Mouse (Mus musculus) forebrain, embryonic 15.5 days (tissue): ENCODE measurements around the gene Gm36245. TPM values are rescaled to one million over a fixed set of nuclear protein-coding genes. Genes with fewer than 3 reads are reported as not detected.

Experiments
- ATAC-seq: fragments of 200-750 bp; cut with Nextera tagmentation; replicated peaks from 2 replicates; pipeline ENCODE4 v1.8.0; 2017; ENCODE audit warnings: mild to moderate bottlenecking, moderate TSS enrichment, moderate library complexity
- H3K27ac ChIP-seq: fragments of 300-500 bp; sonication (generic); replicated peaks from 2 replicates; pipeline ENCODE4 v1.5.1; 2015; ENCODE audit warnings: mild to moderate bottlenecking, inconsistent platforms
- H3K27me3 ChIP-seq: fragments of 300-500 bp; sonication (generic); 2 replicates; pipeline ENCODE4 v1.6.1; 2015; ENCODE audit warnings: inconsistent platforms
- H3K36me3 ChIP-seq: fragments of 300-500 bp; sonication (generic); 2 replicates; pipeline ENCODE4 v1.6.1; 2015; ENCODE audit warnings: mild to moderate bottlenecking, inconsistent platforms
- H3K4me1 ChIP-seq: fragments of 300-500 bp; sonication (generic); 2 replicates; pipeline ENCODE4 v1.6.1; 2015; ENCODE audit warnings: inconsistent platforms
- H3K4me2 ChIP-seq: fragments of 300-500 bp; sonication (generic); replicated peaks from 2 replicates; pipeline ENCODE4 v1.6.1; 2015; ENCODE audit warnings: mild to moderate bottlenecking, inconsistent platforms
- H3K4me3 ChIP-seq: fragments of 300-500 bp; sonication (generic); 2 replicates; pipeline ENCODE4 v1.5.1; 2015; ENCODE audit warnings: mild to moderate bottlenecking, inconsistent platforms
- H3K9ac ChIP-seq: fragments of 300-500 bp; sonication (generic); replicated peaks from 2 replicates; pipeline ENCODE4 v1.6.1; 2015; ENCODE audit warnings: mild to moderate bottlenecking, inconsistent platforms
- H3K9me3 ChIP-seq: fragments of 300-500 bp; sonication (generic); 2 replicates; pipeline ENCODE4 v1.6.1; 2016; ENCODE audit warnings: inconsistent platforms
- WGBS: fragments of 180-500 bp; shearing (Covaris S2); methylation state at CpG from one replicate; pipeline ENCODE4 v1.1.7; 2015; ENCODE audit warnings: mixed read lengths; 5-methylcytosine and 5-hydroxymethylcytosine counted together
- polyA plus RNA-seq: library from polyadenylated mRNA; unstranded; fragments of >200 nt; fragmentation: Nextera tagmentation; extraction: Ambion mirVana; gene quantifications from 2 replicates; pipeline ENCODE4 v1.2.1, GENCODE M21; 2015

The Gm36245 gene
- not detected in 2 replicates for polyA plus RNA-seq

DNA sequence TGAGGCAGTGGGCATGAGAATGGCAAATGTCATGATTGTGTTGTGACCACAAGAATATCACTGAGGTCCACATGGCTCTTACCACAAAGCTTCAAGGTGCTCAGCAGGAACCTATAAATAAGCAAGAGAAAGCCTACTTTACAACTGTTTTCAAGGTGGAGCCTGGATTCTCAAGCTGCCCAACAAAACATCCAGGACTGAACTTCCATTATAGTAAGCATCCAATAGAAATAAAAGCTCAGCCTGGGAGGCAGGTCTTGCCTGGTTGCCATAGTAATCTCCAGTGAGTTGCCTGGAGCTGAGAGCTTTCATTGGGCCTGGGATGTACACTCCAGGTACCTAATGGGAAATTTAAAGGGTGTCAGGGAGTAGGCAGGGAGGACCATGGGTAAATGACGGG is at the start of gene Gm36245:
Gene Gm36245 (plus strand): TSS at position 301 of the 400 bp plus-strand sequence.
- Histone ChIP-seq H3K4me2 (no peak within 1 kb of the TSS), H3K4me3 (no peak within 1 kb of the TSS), H3K27ac (no peak within 1 kb of the TSS), H3K9ac (no peak within 1 kb of the TSS), H3K36me3 (no peaks in the 10 kb centered on the region), H3K9me3 (no peaks in the 10 kb centered on the region), H3K27me3 (no peaks in the 10 kb centered on the region), H3K4me1 (no peaks in the 10 kb centered on the region)
- WGBS = 81% methylated on average over 1 of the region's 1 CpGs
- no peak for ATAC-seq

DNA sequence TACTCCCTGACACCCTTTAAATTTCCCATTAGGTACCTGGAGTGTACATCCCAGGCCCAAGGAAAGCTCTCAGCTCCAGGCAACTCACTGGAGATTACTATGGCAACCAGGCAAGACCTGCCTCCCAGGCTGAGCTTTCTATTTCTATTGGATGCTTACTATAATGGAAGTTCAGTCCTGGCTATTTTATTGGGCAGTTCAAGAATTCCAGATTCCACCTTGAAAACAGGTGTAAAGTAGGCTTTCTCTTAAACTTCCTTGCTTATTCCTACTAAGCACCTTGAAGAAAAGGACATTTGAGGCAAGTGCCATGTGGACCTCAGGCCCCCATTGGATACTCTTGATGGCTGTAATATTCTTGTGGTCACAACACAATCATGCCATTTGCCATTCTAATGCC is 37.3 kb upstream of the Gm36245 start, which contains the start of gene 1700025B11Rik:
Gene 1700025B11Rik (minus strand): TSS at position 101 of the 400 bp plus-strand sequence.
- H3K36me3 ChIP-seq = no peaks in the 10 kb centered on the region
- H3K9ac ChIP-seq = no peak within 1 kb of the TSS
- no peaks in the 10 kb centered on the region for H3K27me3 ChIP-seq
- ATAC-seq = no peak
- no peaks in the 10 kb centered on the region for H3K4me1 ChIP-seq
- no peak within 1 kb of the TSS for H3K4me2 ChIP-seq
- H3K9me3 ChIP-seq = no peaks in the 10 kb centered on the region
- H3K4me3 ChIP-seq = no peak within 1 kb of the TSS
- H3K27ac ChIP-seq = no peak within 1 kb of the TSS

DNA sequence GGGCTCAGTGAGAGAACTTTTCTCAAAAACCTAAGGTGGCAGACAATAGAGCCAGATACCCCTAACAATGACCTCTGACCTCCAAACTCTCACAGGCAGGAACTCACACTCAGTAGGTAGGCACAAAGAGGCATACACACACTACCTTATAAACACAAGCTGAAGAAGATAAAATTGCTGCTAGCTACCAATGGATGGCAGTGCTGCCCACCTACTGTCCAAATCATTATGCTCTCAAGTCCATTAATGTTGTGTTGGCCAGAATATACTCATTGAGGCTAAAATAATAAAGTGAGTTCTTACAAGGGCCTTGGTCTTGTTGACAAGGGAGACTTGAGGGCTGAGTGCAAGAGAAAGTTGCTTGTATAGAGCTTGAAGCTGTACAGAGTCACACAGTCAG is 35.8 kb upstream of the Gm36245 start:
- Histone ChIP-seq H3K9ac (no peak overlapping the region), H3K27ac (no peak overlapping the region), H3K4me1 (no peaks in the 10 kb centered on the region), H3K4me2 (no peak overlapping the region), H3K27me3 (no peaks in the 10 kb centered on the region), H3K9me3 (no peaks in the 10 kb centered on the region), H3K4me3 (no peak overlapping the region), H3K36me3 (no peaks in the 10 kb centered on the region)
- ATAC-seq = no peak

DNA sequence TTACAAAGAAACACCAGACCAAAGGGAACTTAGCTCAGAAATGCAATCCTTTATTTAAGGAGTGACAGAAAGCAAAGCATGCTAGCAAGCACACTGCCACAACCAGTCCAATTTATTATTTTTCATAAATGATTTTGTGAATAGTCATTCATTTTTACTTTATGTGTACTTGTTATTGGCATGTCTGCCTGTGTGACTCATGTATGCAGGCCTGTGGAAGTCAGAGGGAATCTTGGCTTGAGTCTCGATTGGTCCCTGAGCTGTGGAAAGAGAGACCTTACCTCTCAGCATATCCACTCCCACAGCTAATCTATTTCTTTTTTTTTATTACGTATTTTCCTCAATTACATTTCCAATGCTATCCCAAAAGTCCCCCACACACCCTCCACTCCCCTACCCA is 20.3 kb upstream of the Gm36245 start:
- no peak for ATAC-seq
- WGBS = 98% methylated on average over 2 of the region's 2 CpGs
- H3K4me3 ChIP-seq = no peak overlapping the region

DNA sequence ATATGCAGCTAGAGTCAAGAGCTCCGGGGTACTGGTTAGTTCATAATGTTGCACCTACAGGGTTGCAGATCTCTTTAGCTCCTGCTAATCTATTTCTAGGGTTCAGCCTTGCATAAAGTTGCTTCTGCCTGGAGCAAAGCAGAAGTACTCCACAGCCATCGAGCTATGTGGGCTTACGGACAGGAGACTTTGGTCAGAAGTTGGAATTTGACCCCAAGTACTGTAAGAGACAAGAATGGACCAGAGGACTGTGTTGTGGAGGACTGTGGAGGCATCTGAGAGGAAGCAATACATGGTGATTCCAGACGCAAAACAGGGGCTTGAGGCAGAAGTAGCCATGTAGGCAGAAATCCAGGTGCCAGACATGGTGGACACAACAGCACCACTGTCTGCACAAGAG is 19.7 kb upstream of the Gm36245 start:
- 96% methylated on average over 4 of the region's 4 CpGs for WGBS
- no peak overlapping the region for H3K27ac ChIP-seq
- H3K4me1 ChIP-seq = no peaks in the 10 kb centered on the region
- no peaks in the 10 kb centered on the region for H3K36me3 ChIP-seq
- H3K9ac ChIP-seq = no peak overlapping the region
- H3K4me2 ChIP-seq = no peak overlapping the region
- H3K9me3 ChIP-seq = no peaks in the 10 kb centered on the region
- no peak overlapping the region for H3K4me3 ChIP-seq
- no peak for ATAC-seq
- H3K27me3 ChIP-seq = no peaks in the 10 kb centered on the region

More for the DNA sequence above, 20.3 kb upstream of the Gm36245 start:
- Histone ChIP-seq H3K27ac (no peak overlapping the region), H3K9me3 (no peaks in the 10 kb centered on the region), H3K27me3 (no peaks in the 10 kb centered on the region), H3K4me1 (no peaks in the 10 kb centered on the region), H3K9ac (no peak overlapping the region), H3K36me3 (no peaks in the 10 kb centered on the region), H3K4me2 (no peak overlapping the region)

DNA sequence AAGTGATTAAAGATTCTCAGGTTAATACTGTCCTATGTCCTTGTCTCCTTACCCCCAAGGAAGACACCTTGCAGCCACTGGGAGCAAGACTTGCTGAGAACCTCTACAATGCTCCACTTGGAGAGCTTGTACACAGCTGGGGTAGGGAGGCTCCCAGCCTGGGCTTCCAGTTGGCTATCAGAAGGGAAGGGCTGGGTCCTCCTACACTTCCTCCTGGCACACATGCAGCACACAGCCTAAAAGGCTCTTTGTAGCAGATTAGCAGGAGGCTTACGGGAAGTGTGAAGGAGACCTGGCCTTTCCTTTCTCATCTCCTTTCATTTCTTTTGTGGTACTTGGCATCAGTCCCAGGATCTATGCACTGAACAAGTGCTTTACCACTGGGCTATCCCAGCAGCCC is 17.4 kb upstream of the Gm36245 start:
- Histone ChIP-seq H3K27ac (no peak overlapping the region), H3K27me3 (no peaks in the 10 kb centered on the region), H3K36me3 (no peaks in the 10 kb centered on the region), H3K9ac (no peak overlapping the region), H3K4me1 (no peaks in the 10 kb centered on the region), H3K4me3 (no peak overlapping the region), H3K4me2 (no peak overlapping the region), H3K9me3 (no peaks in the 10 kb centered on the region)
- WGBS = 15% methylated on average over 1 of the region's 1 CpGs
- ATAC-seq = no peak

DNA sequence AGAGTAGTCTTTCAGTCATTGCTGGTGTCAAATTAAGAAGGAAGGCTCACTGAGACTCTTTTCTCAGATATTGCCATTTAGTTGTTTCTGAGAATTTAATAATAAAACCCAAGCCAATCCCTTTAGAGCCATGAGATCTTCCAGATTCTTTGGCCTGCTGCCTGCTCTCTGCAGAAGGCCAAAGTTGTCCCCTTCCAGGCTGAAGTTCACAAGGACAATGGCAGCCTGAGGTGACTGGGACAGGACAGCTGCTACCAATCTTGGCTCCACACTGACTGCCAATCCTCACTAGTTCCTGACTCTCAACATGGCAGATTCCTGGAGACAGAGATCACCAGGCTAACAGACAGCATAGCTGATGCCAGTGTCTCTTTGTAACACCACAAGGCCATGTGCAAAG is 12.0 kb upstream of the Gm36245 start:
- Histone ChIP-seq H3K9ac (no peak overlapping the region), H3K4me1 (no peaks in the 10 kb centered on the region)
- no peak for ATAC-seq

DNA sequence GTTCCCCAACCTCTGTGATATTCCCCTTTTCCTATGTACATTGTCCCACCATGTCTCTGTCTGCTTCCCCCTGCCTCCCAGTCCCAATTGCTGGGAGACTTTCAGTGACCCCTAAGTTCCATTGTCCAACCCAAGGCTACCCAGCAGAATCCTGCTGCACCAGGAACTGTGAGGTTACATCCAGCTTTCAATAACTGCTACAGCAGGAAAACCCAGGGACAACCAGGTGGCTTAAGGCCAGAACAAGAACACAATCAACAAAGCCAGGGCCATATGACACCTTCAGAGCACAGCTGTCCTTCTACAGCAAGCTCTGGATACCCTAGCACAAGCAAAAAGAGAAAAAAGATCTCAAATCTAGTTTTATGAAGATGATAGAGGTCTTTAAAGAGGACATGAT is 10.1 kb upstream of the Gm36245 start:
- Histone ChIP-seq H3K27ac (no peak overlapping the region), H3K4me1 (no peaks in the 10 kb centered on the region)
- ATAC-seq = no peak

More for the DNA sequence above, 12.0 kb upstream of the Gm36245 start:
- H3K36me3 ChIP-seq = no peaks in the 10 kb centered on the region
- no peaks in the 10 kb centered on the region for H3K9me3 ChIP-seq
- no peak overlapping the region for H3K4me3 ChIP-seq
- no peak overlapping the region for H3K4me2 ChIP-seq
- no peaks in the 10 kb centered on the region for H3K27me3 ChIP-seq
- no peak overlapping the region for H3K27ac ChIP-seq

DNA sequence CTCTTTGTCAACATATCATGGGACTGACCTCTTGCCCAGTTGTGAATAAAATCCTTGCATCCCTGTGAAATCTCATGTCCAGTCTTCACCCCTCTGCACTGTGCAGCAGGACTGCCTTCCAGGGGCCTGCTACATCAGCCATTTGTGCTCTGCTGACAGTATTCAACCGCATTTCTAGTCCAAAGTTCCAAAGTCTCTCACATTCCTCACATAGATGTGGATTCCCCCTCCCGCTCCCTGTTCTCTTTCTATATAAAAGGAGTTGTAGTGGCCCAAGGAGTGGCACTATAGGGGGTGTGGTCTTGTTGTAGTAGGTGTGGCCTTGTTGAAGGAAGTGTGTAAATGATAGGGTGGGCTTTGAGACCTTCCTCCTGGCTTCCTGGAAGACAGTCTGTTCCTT is 8.2 kb upstream of the Gm36245 start:
- Histone ChIP-seq H3K4me3 (no peak overlapping the region), H3K27me3 (no peaks in the 10 kb centered on the region), H3K4me2 (no peak overlapping the region), H3K27ac (no peak overlapping the region), H3K9me3 (no peaks in the 10 kb centered on the region), H3K36me3 (no peaks in the 10 kb centered on the region), H3K4me1 (no peaks in the 10 kb centered on the region), H3K9ac (no peak overlapping the region)
- ATAC-seq = no peak
- 66% methylated on average over 2 of the region's 2 CpGs for WGBS

More for the DNA sequence above, 10.1 kb upstream of the Gm36245 start:
- Histone ChIP-seq H3K4me3 (no peak overlapping the region), H3K9ac (no peak overlapping the region), H3K27me3 (no peaks in the 10 kb centered on the region), H3K4me2 (no peak overlapping the region), H3K36me3 (no peaks in the 10 kb centered on the region), H3K9me3 (no peaks in the 10 kb centered on the region)

DNA sequence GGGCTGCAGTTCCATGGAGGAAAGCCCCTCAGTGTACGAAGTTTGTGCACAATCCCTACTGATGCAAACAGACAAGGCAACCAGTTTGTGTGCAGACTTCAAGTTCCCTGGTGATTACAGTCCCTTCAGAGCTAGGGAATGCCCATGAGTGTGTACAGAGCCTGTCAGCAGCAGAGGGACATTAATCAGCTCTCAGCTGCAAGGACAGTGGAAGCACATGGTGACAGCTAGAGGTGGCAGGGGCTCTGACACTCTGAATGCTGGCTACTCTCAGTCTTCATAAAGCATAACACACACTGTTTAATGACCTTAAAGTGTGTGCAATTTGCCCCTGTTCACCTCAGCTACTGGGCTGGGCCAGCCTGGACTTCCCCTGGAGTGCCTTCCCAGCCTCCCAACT is 5.5 kb upstream of the Gm36245 start:
- 63% methylated on average over 1 of the region's 1 CpGs for WGBS
- no peak for ATAC-seq
- H3K4me3 ChIP-seq = no peak overlapping the region

DNA sequence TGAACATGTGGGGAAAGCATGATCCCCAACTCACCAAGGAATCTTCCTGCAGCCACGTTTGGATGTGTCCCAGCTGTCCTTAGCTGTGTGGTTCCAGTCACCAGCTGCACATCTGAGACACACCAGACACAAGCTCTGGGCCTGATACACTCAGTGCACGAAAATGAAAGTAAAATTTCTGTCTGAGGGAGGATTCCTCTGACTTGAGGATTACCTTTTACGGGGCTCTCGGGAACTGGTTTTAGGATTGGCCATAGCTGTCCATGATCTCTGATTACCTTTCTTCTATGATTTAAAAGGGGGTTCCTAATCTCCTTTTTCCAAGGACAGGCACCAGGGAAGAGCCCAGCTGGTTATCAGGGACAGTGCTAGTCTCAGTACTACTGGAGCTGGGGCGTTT is 3.1 kb upstream of the Gm36245 start, which contains the start of gene Apol10b:
Gene Apol10b (minus strand): TSS at position 165 of the 400 bp plus-strand sequence.
- WGBS = 65% methylated on average over 5 of the region's 5 CpGs
- Histone ChIP-seq H3K9me3 (no peaks in the 10 kb centered on the region), H3K9ac (no peak within 1 kb of the TSS), H3K4me3 (no peak within 1 kb of the TSS), H3K36me3 (no peaks in the 10 kb centered on the region), H3K4me2 (no peak within 1 kb of the TSS), H3K27me3 (no peaks in the 10 kb centered on the region), H3K4me1 (no peaks in the 10 kb centered on the region), H3K27ac (no peak within 1 kb of the TSS)
- ATAC-seq = no peak

More for the DNA sequence above, 5.5 kb upstream of the Gm36245 start:
- Histone ChIP-seq H3K27ac (no peak overlapping the region), H3K4me2 (no peak overlapping the region), H3K36me3 (no peaks in the 10 kb centered on the region), H3K9ac (no peak overlapping the region), H3K9me3 (no peaks in the 10 kb centered on the region), H3K27me3 (no peaks in the 10 kb centered on the region), H3K4me1 (no peaks in the 10 kb centered on the region)

DNA sequence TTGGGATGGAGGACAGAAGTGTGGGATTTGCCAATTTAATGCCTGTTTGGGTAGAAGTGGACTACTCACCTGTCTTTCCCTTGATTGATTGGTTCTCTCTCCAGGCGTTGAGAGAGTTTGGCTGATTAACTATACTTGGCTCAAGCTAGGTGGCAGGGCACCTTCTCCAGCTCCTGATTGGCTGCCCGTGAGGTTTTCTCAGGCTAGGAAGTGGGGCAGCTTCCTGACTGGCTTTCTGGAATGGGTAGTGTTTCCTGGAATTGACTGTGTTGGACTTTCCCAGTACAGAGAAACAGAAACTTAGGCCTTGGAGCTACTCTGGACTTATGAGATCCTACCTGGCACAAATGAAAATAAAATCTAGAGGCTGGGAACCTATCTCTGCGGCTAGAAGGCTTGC is 629 bp upstream of the Gm36245 start:
- Histone ChIP-seq H3K36me3 (no peaks in the 10 kb centered on the region), H3K4me2 (no peak overlapping the region), H3K27ac (no peak overlapping the region), H3K4me3 (no peak overlapping the region), H3K9me3 (no peaks in the 10 kb centered on the region), H3K4me1 (no peaks in the 10 kb centered on the region), H3K9ac (no peak overlapping the region), H3K27me3 (no peaks in the 10 kb centered on the region)
- ATAC-seq = no peak
- WGBS = 85% methylated on average over 3 of the region's 3 CpGs

DNA sequence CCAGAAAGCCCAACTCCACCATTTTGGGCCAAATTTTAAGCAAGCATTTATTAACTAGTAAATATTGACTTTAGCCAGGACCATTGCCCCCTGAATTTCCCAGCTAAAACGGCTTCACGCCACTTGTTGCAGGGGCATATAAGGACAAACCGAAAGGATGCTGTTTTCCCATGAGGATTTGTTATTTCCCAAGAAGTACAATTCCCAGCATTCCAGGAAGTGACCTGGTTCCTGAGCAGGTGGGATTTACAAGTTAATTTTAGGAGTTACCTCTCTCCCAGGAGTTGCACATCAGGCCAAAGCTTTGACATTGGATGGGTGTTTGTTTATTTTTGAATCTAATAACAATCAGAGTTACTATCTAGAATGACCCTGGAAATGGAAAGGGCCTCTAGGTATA is 7.0 kb downstream of the Gm36245 start:
- Histone ChIP-seq H3K27ac (no peak overlapping the region), H3K4me2 (no peak overlapping the region), H3K9me3 (no peaks in the 10 kb centered on the region), H3K9ac (no peak overlapping the region), H3K4me3 (no peak overlapping the region), H3K27me3 (no peaks in the 10 kb centered on the region), H3K36me3 (no peaks in the 10 kb centered on the region), H3K4me1 (no peaks in the 10 kb centered on the region)
- 97% methylated on average over 3 of the region's 3 CpGs for WGBS
- ATAC-seq = no peak
